Mouse (Mus musculus): Measurements from ENCODE around the gene 4933406M09Rik. TPM values are rescaled to one million over a fixed set of nuclear protein-coding genes. Genes with fewer than 3 reads are reported as not detected.

The 4933406M09Rik gene
- total RNA-seq, 2 experiments from 2014 or later, result not detected

GRCm38 (mm10) chr1:134419176-134419575 lies 33.4 kb downstream of the 4933406M09Rik start:
- intact Hi-C loops (cut with DNase I), result loop anchor here (5.0 kb wide), 2 partner anchors 37 to 52 kb away; no protein-coding TSS in a partner anchor
- no peak for DNase-seq

- DNase-seq, result no peak
Measured at GRCm38 (mm10) chr1:134419751-134420458, 34.2 kb downstream of the 4933406M09Rik start.

GRCm38 (mm10) chr1:134423911-134424310 lies 38.2 kb downstream of the 4933406M09Rik start:
- DNase-seq, result no peak
- intact Hi-C loops (cut with DNase I), result no loop called here

More at GRCm38 (mm10) chr1:134419751-134420458, 34.2 kb downstream of the 4933406M09Rik start:
- intact Hi-C loops (cut with DNase I), result loop anchor here (5.0 kb wide), 2 partner anchors 38 to 53 kb away; no protein-coding TSS in a partner anchor

GRCm38 (mm10) chr1:134426289-134426688 lies 40.5 kb downstream of the 4933406M09Rik start:
- no peak for DNase-seq
- intact Hi-C loops (cut with DNase I), result no loop called here

GRCm38 (mm10) chr1:134433002-134433401 lies 47.3 kb downstream of the 4933406M09Rik start:
- no peak for DNase-seq
- intact Hi-C loops (cut with DNase I), result no loop called here

GRCm38 (mm10) chr1:134433473-134433872 lies 47.7 kb downstream of the 4933406M09Rik start:
- intact Hi-C loops (cut with DNase I), result no loop called here
- DNase-seq, result no peak

GRCm38 (mm10) chr1:134435414-134435813 lies 49.7 kb downstream of the 4933406M09Rik start:
- peak in 1 of 2 experiments; percentile 29 for DNase-seq

GRCm38 (mm10) chr1:134440437-134440836 lies 54.7 kb downstream of the 4933406M09Rik start:
- intact Hi-C loops (cut with DNase I), result no loop called here
- no peak for DNase-seq

More at GRCm38 (mm10) chr1:134435414-134435813, 49.7 kb downstream of the 4933406M09Rik start:
- intact Hi-C loops (cut with DNase I), result no loop called here

Other genes starting within 250 kb of the 4933406M09Rik start
- under 1 TPM; 0.62 to 0.71 TPM for gene Chil1, start 203.8 kb upstream of the 4933406M09Rik start, total RNA-seq (2021)
- not detected for gene Mybph, start 192.5 kb upstream of the 4933406M09Rik start, total RNA-seq (2021)
- 10 to 100 TPM; 20.3 to 23.0 TPM for gene Adora1, start 150.5 kb upstream of the 4933406M09Rik start, total RNA-seq (2021)
- not detected for gene Myog, start 96.0 kb upstream of the 4933406M09Rik start, total RNA-seq (2021)
- gene Ppfia4, start 53.0 kb upstream of the 4933406M09Rik start, total RNA-seq (2021), result 1 to 10 TPM; 2.8 to 3.5 TPM
- 10 to 100 TPM; 22.6 to 22.8 TPM for gene Tmem183a, start 24.0 kb upstream of the 4933406M09Rik start, total RNA-seq (2021)
- 10 to 100 TPM; 26.0 to 28.4 TPM for gene Cyb5r1, start 19.6 kb downstream of the 4933406M09Rik start, total RNA-seq (2021)
- 100 to 1,000 TPM; 137 to 142 TPM for gene Adipor1, start 29.4 kb downstream of the 4933406M09Rik start, total RNA-seq (2021)
- 10 to 100 TPM; 18.1 to 19.9 TPM for gene Klhl12, start 69.6 kb downstream of the 4933406M09Rik start, total RNA-seq (2021)
- gene Rabif, start 108.7 kb downstream of the 4933406M09Rik start, total RNA-seq (2021), result 10 to 100 TPM; 10.4 to 10.6 TPM
- gene Mgat4e, start 163.7 kb downstream of the 4933406M09Rik start, total RNA-seq (2021), result not detected
- 10 to 100 TPM; 25.5 to 25.8 TPM for gene Kdm5b, start 174.2 kb downstream of the 4933406M09Rik start, total RNA-seq (2021)